Mouse (Mus musculus) pancreas, adult 10 weeks (tissue): ENCODE measurements around the gene Triap1. TPM values are rescaled to one million over a fixed set of nuclear protein-coding genes. Genes with fewer than 3 reads are reported as not detected.

Experiments
- polyA plus RNA-seq: library from polyadenylated mRNA; stranded (reverse); fragments of 350-450 nt; fragmentation: Illumina TruSeq; extraction: RNeasy Lipid Tissue Mini Kit (QIAGEN cat#74804); gene quantifications from one replicate; pipeline ENCODE4 v1.2.3, GENCODE M21; 2015; ENCODE audit warnings: low read depth, low replicate concordance; ENCODE audit not compliant: insufficient read depth

Gene Triap1
- 12.4 TPM for polyA plus RNA-seq

DNA sequence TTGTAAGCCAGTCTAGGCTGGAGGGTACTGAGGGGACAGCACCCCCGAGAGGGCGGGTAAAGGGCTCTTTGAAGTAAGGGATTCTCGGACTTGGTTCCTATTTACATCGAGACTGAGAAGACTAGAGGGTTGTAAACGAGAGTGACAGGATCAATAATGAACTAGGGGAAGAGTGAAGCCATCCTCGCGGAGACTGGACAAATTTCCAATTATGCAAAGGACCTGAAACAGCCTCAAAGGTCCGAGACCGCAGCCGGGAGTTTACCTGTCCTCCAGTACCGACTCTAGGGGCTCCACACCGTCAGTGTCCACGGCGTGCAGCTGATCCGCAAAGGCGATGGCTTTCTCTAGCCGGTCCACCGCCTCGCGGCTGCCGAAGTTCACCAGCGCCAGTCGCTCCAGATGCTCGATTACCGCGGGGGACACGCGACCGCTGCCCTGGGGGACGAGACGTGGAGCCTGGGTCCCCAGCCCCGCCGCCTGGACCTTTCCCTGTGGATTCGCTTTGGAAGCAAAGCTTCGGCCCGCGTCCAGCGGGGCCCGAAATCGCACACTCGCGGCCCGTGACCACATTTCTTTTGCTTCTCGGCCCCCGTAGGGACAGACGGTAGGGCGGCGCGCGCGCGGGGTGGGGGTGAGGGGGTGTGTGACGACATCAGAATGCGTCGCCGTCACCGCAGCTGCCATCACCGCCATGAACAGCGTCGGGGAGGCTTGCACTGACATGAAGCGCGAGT lies at the start of gene Triap1, which contains the start of gene Gatc:
Gene Triap1, plus strand, starts transcription at position 649 of the 737 bp plus-strand sequence.
Gene Gatc, minus strand, starts transcription at position 602 of the 737 bp plus-strand sequence.

DNA sequence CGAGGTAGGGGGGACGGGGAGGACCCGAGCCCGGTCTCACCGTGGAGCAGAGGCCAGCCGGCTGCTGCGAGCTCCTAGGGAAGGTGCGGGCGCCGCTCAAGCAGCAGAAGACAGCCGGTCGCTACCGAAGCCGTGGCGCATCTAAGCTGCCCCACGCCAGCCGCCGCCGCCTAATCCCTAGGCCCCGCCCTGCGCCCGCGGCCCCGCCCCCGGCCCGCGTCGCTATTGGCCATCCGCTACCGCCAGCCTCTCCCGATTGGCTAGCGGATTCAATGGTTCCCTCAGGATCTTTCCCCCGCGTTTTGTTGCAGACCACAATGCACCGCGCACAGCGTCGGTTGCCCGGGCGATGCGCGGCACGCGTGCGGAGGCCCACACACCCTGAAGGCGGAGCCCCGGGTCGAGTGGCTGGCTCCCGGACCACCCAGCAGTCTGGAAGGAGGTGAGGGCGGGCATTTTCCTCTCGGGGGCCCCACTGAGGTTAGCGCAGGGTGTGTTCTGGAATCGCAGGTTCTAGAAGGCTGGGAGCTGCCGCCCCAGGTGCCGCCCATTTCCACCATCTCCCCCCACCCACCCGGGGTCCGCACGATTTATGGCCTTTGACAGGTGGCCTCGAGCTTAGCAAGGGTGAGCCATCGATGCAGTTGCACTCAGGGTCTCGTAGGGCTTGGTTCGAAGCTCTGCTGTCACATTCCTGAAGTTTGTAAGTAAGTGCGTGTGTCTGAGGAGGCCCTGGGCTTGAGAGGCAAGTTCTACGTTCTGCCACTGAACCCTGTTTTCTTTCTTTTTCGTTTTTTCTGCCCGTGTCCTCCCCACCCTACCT lies 40.0 kb upstream of the Triap1 start, which contains the start of gene Dynll1:
Gene Dynll1, minus strand, starts transcription at position 208 of the 823 bp plus-strand sequence.

DNA sequence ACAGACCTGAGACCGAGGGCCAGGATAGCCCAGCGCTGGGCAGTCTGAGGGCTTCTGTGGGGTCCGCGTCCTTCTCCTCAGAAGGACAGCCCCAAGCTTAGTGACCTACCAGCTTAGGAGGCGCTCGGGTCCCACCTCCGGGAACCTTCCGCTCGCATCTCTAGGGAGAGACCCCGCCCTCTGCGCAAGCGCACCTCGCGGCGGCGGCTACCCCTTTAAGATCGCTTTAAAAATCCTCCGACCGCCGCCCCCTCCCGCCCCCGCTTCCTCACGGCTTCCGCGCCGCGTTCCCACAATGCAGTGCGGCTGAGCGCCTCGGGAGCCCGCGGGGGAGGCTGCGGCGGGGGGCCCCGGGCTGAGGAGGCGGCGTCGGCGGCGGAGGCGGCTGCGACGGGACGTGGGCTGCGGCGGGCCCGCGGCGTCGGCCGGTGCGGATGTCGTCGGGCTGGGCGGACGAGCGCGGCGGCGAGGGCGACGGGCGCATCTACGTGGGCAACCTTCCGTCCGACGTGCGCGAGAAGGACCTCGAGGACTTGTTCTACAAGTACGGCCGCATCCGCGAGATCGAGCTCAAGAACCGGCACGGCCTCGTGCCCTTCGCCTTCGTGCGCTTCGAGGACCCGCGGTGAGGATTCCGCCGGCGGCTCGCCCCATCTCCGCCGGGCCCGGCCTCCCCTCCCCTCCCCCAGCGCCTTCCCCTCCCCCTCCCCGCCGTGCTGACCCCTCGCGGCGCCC lies 14.0 kb upstream of the Triap1 start, which contains the start of gene Srsf9:
Gene Srsf9, plus strand, starts transcription at position 303 of the 735 bp plus-strand sequence.

DNA sequence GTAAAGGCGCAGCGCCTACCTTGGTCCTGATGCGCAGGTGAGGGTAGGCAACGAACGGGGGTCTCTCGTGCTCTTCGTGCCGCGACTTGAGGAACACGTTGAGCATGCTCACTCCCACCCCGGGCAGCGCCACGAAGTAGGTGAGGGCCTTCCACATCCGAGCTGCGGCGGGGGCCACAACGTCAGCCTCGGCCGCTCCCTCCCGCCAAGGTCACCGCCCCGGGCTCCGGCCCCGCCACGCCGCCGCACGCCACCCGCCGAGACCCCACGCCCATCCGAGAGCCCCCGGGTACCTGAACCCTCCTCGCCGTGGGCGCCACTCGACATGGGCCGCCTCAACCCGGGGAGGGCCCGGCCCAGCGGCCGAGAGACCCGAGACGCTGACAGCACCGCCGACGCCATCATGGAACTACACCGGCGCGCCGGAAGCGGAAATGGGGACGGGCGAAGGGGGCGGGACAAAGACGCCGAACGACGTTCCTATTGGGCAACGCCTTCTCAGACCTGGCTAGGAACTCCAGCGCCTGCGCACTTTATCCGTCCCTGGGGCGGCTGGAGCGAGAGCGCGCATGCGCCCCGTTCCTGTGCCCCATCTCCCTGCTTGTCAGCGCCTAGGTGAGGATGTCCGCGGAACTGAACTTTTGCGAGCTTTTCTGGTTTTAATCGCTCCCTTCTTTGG lies 7.7 kb downstream of the Triap1 start, which contains the start of gene Cox6a1:
Gene Cox6a1, minus strand, starts transcription at position 436 of the 679 bp plus-strand sequence.

Other genes with a start within 250 kb of the Triap1 start
- not detected for gene Gm10401, start 242.9 kb upstream of the Triap1 start, polyA plus RNA-seq
- gene Acads, start 221.9 kb upstream of the Triap1 start, polyA plus RNA-seq = 6.5 TPM
- 9.4 TPM for gene Unc119b, start 206.2 kb upstream of the Triap1 start, polyA plus RNA-seq
- 36.4 TPM for gene Mlec, start 183.0 kb upstream of the Triap1 start, polyA plus RNA-seq
- gene Cabp1, start 146.8 kb upstream of the Triap1 start, polyA plus RNA-seq = 7.1 TPM
- 32.9 TPM for gene Pop5, start 105.4 kb upstream of the Triap1 start, polyA plus RNA-seq
- gene Rnf10, start 68.3 kb upstream of the Triap1 start, polyA plus RNA-seq = 42.8 TPM
- 3.5 TPM for gene Coq5, start 61.6 kb upstream of the Triap1 start, polyA plus RNA-seq
- gene Dynll1, start 40.2 kb upstream of the Triap1 start, polyA plus RNA-seq = 82.0 TPM
- 14.8 TPM for gene Srsf9, start 14.0 kb upstream of the Triap1 start, polyA plus RNA-seq
- gene Gatc, start within 50 bp of the Triap1 start, polyA plus RNA-seq = 5.2 TPM
- 144 TPM for gene Cox6a1, start 7.8 kb downstream of the Triap1 start, polyA plus RNA-seq
- 0.44 TPM for gene Msi1, start 88.4 kb downstream of the Triap1 start, polyA plus RNA-seq
- 2,205 TPM for gene Pla2g1b, start 125.0 kb downstream of the Triap1 start, polyA plus RNA-seq
- gene Sirt4, start 143.5 kb downstream of the Triap1 start, polyA plus RNA-seq = 10.7 TPM
- 16.8 TPM for gene Pxn, start 165.5 kb downstream of the Triap1 start, polyA plus RNA-seq
- gene Rplp0, start 218.2 kb downstream of the Triap1 start, polyA plus RNA-seq = 528 TPM
- gene Gcn1l1, start 224.0 kb downstream of the Triap1 start, polyA plus RNA-seq = 15.5 TPM